Mouse (Mus musculus): ENCODE measurements around the gene Anapc2. TPM values are rescaled to one million over a fixed set of nuclear protein-coding genes. Genes with fewer than 3 reads are reported as not detected.

Gene Anapc2
- 99.3 TPM for total RNA-seq (2023)

GRCm38 (mm10) chr2:25271827-25272511 is at the start of gene Anapc2, which contains the start of gene Ssna1:
Gene Anapc2 (plus strand): TSS chr2:25272478.
Gene Ssna1 (minus strand): TSS chr2:25272438.

GRCm38 (mm10) chr2:25224492-25224765 is 47.8 kb upstream of the Anapc2 start, which contains the start of gene Tubb4b:
Gene Tubb4b (minus strand): TSS chr2:25224702.

GRCm38 (mm10) chr2:25234050-25234449 is 38.2 kb upstream of the Anapc2 start, which contains the start of gene Slc34a3:
Gene Slc34a3 (minus strand): TSS chr2:25234364.

GRCm38 (mm10) chr2:25236614-25237013 is 35.7 kb upstream of the Anapc2 start, which contains the start of gene Rnf224:
Gene Rnf224 (minus strand): TSS chr2:25236787.

GRCm38 (mm10) chr2:25242101-25242506 is 30.2 kb upstream of the Anapc2 start, which contains the start of the genes Rnf208 and Cysrt1:
Gene Rnf208 (plus strand): TSS chr2:25242255.
Gene Cysrt1 (minus strand): TSS chr2:25242452.

GRCm38 (mm10) chr2:25246183-25247072 is 25.9 kb upstream of the Anapc2 start, which contains the start of gene AL732309.1:
Gene AL732309.1 (minus strand): TSS chr2:25246863.

GRCm38 (mm10) chr2:25255284-25255779 is 16.9 kb upstream of the Anapc2 start, which contains the start of gene Tmem203:
Gene Tmem203 (plus strand): TSS chr2:25255439.

GRCm38 (mm10) chr2:25262291-25262767 is 9.9 kb upstream of the Anapc2 start, which contains the start of gene Tprn:
Gene Tprn (plus strand): TSS chr2:25262618.

DNA sequence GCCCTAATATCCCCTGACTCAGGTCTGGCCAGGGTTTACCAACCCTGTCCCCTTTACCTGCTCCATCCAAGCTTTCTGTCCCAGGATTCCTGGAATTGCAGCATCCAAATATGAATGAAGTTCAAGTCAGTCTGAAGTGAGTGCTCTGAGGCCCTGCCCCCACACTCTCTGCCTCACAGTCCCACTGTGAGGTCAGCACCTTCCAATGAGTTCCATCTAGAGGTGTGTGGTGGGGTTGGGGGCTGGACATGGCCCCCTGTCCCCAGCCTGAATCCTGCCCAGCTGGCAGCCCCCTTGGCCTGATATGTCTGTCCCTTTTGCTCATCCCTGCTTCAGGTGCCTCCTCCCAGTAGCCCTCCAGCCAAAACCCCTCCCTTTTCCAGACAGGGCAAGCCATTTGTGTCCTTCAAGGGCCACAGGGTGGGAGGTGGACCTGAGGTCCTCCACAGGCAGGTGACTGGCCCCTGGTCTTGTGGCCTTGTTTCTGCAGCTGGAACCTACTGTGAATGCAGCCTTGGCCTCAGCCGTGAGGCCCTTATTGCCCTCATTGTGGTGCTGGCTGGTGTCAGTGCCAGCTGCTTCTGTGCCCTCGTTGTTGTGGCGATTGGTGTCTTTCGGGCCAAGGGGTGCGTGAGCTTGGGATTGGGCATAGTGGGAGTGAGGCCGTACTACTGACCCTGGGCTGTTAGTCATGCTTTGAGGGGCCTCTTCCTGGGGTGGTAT is 15.8 kb downstream of the Anapc2 start, which contains the start of gene Tmem210:
Tmem210 (plus strand) TSS at position 219 of the 723 bp plus-strand sequence.

DNA sequence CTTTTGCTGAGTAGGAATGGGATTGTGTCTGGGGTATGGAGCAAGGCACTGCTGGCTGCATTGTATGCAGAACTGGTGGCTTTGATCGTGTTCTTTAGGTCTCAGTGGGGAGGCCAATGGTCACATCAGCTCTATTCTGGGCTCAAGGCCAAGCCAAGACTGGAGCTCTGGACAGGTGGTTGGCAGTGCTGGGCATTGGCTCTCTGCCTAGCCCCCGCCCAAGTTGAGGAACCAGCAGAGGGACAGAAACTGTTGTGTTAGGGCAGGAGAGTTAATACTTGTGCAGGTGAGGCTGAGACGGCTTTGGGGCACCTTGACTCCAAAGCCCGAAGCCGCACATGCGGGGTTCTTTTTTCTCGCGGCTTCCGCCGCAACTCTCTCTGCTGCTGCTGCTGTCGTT is 17.4 kb downstream of the Anapc2 start, which contains the start of gene Lrrc26:
Lrrc26 (plus strand) TSS at position 265 of the 400 bp plus-strand sequence.

DNA sequence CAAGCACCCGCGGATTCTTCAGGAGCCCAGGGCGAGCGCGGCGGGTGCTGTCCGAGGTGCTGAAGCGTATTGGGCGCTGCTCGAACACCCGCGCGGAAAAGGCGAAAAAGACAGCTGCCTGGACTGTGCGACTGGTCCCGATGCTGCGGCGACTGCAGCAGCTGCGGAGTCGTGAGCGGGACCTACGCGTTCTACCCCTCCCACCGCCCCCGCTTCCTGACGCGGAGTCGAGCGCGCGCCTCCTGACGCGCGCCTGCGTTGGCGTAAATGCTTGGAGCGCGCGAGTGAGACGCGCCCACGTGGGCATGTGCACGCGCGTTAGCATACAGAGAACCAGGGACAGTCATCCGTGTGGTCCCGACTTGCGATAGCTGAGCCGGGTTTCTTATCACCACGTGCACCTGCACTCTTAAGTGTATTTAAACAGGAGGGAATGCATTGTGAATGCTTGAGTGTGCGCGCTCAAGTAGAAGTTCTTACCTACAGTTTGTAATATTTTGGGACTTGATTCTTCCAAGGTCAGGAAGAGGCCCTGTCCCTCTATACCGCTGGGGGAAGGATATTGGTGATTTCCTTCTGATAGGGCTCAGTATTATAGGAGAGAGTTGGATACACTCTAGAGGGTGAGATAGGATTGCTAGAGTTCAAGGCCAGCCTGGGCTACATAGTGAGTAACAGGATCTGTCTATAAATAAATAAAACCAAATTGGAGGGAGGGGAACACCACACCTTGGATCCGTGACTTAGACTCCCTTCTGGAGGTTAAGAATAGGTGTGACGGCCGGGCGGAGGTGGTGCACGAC is 46.9 kb downstream of the Anapc2 start, which contains the start of gene Grin1:
Grin1 (minus strand) TSS at position 217 of the 803 bp plus-strand sequence.

DNA sequence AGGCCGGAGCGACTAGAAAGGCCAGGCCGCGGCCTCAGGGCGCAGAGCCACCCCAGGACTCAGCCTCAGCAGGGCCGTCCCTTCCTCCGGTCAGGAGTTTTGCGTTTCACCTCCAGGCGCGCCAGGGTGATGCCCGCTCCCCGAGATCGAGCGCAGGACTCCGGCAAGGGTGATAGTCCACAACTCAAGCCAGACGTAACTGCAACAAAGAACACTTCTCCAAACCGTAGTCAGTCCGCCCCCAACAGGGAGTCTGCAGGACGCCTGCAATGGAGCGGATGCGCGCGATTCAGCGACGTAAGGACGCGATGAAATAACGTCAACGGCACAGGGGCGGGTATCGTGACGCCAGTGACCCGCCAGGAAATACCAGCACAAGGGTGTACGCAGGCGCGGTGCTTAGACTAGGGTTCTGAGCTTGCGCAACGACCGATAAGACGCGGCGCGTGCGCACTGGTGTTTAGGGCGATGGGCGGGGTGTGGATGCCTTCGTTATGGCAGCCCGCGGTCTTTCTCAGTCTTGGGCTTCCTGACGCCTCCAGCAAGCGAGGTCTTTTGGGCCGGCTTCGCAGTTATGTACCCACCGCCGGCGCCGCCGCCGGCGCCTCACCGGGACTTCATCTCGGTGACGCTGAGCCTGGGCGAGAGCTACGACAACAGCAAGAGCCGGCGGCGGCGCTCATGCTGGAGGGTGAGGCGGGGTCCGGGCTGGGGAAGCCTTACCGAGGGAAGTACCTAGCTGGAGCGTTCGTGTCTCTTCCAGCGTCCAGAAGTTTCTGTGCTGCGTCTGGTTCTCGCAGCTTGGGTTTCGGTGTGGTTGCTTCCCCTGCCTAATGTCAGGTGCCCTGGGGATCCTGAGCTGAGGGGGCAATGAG is 60.2 kb downstream of the Anapc2 start, which contains the start of gene Man1b1:
Man1b1 (plus strand) TSS at position 53 of the 875 bp plus-strand sequence.

Other genes with a start within 250 kb of the Anapc2 start
- gene Nsmf, start 218.1 kb upstream of the Anapc2 start, total RNA-seq (2023) = 22.3 TPM
- gene Entpd8, start 192.2 kb upstream of the Anapc2 start, total RNA-seq (2023) = not detected
- not detected for gene Noxa1, start 177.3 kb upstream of the Anapc2 start, total RNA-seq (2023)
- gene Nrarp, start 91.7 kb upstream of the Anapc2 start, total RNA-seq (2023) = 5.2 TPM
- gene Tor4a, start 75.6 kb upstream of the Anapc2 start, total RNA-seq (2023) = 23.0 TPM
- gene Nelfb, start 61.0 kb upstream of the Anapc2 start, total RNA-seq (2023) = 63.7 TPM
- not detected for gene Stpg3, start 57.8 kb upstream of the Anapc2 start, total RNA-seq (2023)
- not detected for gene Fam166a, start 53.7 kb upstream of the Anapc2 start, total RNA-seq (2023)
- 113 TPM for gene Tubb4b, start 47.8 kb upstream of the Anapc2 start, total RNA-seq (2023)
- gene Slc34a3, start 38.1 kb upstream of the Anapc2 start, total RNA-seq (2023) = not detected
- gene Rnf224, start 35.7 kb upstream of the Anapc2 start, total RNA-seq (2023) = not detected
- gene Rnf208, start 30.2 kb upstream of the Anapc2 start, total RNA-seq (2023) = not detected
- gene Cysrt1, start 30.0 kb upstream of the Anapc2 start, total RNA-seq (2023) = not detected
- 5.9 TPM for gene AL732309.1, start 25.6 kb upstream of the Anapc2 start, total RNA-seq (2023)
- 24.4 TPM for gene Tmem203, start 17.0 kb upstream of the Anapc2 start, total RNA-seq (2023)
- gene Tprn, start 9.9 kb upstream of the Anapc2 start, total RNA-seq (2023) = 29.6 TPM
- gene Ssna1, start within 50 bp of the Anapc2 start, total RNA-seq (2023) = 35.2 TPM
- not detected for gene Tmem210, start 15.7 kb downstream of the Anapc2 start, total RNA-seq (2023)
- not detected for gene Lrrc26, start 17.4 kb downstream of the Anapc2 start, total RNA-seq (2023)
- not detected for gene Grin1, start 46.7 kb downstream of the Anapc2 start, total RNA-seq (2023)
- 50.6 TPM for gene Man1b1, start 59.9 kb downstream of the Anapc2 start, total RNA-seq (2023)
- gene Dpp7, start 83.9 kb downstream of the Anapc2 start, total RNA-seq (2023) = 17.2 TPM
- 10.3 TPM for gene Uap1l1, start 93.2 kb downstream of the Anapc2 start, total RNA-seq (2023)
- 0.74 TPM for gene Sapcd2, start 99.8 kb downstream of the Anapc2 start, total RNA-seq (2023)
- gene Entpd2, start 123.4 kb downstream of the Anapc2 start, total RNA-seq (2023) = 1.4 TPM
- gene Npdc1, start 126.9 kb downstream of the Anapc2 start, total RNA-seq (2023) = 0.98 TPM
- gene Fut7, start 150.8 kb downstream of the Anapc2 start, total RNA-seq (2023) = 0.59 TPM
- gene Abca2, start 156.2 kb downstream of the Anapc2 start, total RNA-seq (2023) = 69.0 TPM
- not detected for gene Clic3, start 184.4 kb downstream of the Anapc2 start, total RNA-seq (2023)
- 92.6 TPM for gene Paxx, start 188.6 kb downstream of the Anapc2 start, total RNA-seq (2023)
- gene Ptgds, start 197.6 kb downstream of the Anapc2 start, total RNA-seq (2023) = not detected
- not detected for gene Lcn12, start 221.4 kb downstream of the Anapc2 start, total RNA-seq (2023)
- gene Fbxw5, start 228.3 kb downstream of the Anapc2 start, total RNA-seq (2023) = 47.7 TPM
- not detected for gene C8g, start 229.2 kb downstream of the Anapc2 start, total RNA-seq (2023)

Data from CD4-positive naive resting alpha-beta T cell, adult 57 days (primary cell).